Mouse (Mus musculus) sigmoid colon, adult 10 weeks (tissue): ENCODE data around the gene Pkp1. TPM values are rescaled to one million over a fixed set of nuclear protein-coding genes. Genes with fewer than 3 reads are reported as not detected.

Source experiments
- polyA plus RNA-seq: library from polyadenylated mRNA; stranded (reverse); fragments of 350-450 nt; fragmentation: Illumina TruSeq; extraction: RNeasy Lipid Tissue Mini Kit (QIAGEN cat#74804); gene quantifications from one replicate; pipeline ENCODE4 v1.2.3, GENCODE M21; 2014; ENCODE audit warnings: low read depth, low replicate concordance

The Pkp1 gene
- 4.1 TPM for polyA plus RNA-seq

GRCm38 (mm10) chr1:135918644-135919407, at the start of gene Pkp1:
Gene Pkp1, minus strand, starts transcription at chr1:135919207.

GRCm38 (mm10) chr1:135835716-135836483, 83.1 kb downstream of the Pkp1 start, which contains the start of gene Tnnt2:
Gene Tnnt2, plus strand, starts transcription at chr1:135836354.

Other genes starting within 250 kb of the Pkp1 start
- 112 TPM for gene Csrp1, start 199.1 kb downstream of the Pkp1 start, polyA plus RNA-seq
- 1.2 TPM for gene Phlda3, start 153.1 kb downstream of the Pkp1 start, polyA plus RNA-seq
- gene Tnni1, start 139.8 kb downstream of the Pkp1 start, polyA plus RNA-seq: 1.0 TPM
- 11.7 TPM for gene Lad1, start 100.6 kb downstream of the Pkp1 start, polyA plus RNA-seq
- gene Tnnt2, start 82.9 kb downstream of the Pkp1 start, polyA plus RNA-seq: 3.7 TPM
- not detected for gene Igfn1, start 87.1 kb upstream of the Pkp1 start, polyA plus RNA-seq
- 1.5 TPM for gene Tmem9, start 88.9 kb upstream of the Pkp1 start, polyA plus RNA-seq
- not detected for gene Ascl5, start 131.6 kb upstream of the Pkp1 start, polyA plus RNA-seq
- gene Cacna1s, start 133.5 kb upstream of the Pkp1 start, polyA plus RNA-seq: not detected
- gene Kif21b, start 212.2 kb upstream of the Pkp1 start, polyA plus RNA-seq: 1.5 TPM